Mouse (Mus musculus) spleen, adult 2 months (tissue): ENCODE results near the gene Pcsk4.

Source experiments
- CTCF ChIP-seq: fragments of 200-500 bp; IDR thresholded peaks from 2 replicates; pipeline ENCODE4 v1.5.1; 2011; ENCODE audit warnings: mild to moderate bottlenecking, inconsistent platforms; ENCODE audit not compliant: insufficient read depth, insufficient read length, insufficient replicate concordance; ENCODE audit errors: extremely low read depth
- POLR2A ChIP-seq: fragments of 200-500 bp; IDR thresholded peaks from 2 replicates; pipeline ENCODE4 v1.6.1; 2011; ENCODE audit warnings: low read depth, low read length, inconsistent platforms

DNA sequence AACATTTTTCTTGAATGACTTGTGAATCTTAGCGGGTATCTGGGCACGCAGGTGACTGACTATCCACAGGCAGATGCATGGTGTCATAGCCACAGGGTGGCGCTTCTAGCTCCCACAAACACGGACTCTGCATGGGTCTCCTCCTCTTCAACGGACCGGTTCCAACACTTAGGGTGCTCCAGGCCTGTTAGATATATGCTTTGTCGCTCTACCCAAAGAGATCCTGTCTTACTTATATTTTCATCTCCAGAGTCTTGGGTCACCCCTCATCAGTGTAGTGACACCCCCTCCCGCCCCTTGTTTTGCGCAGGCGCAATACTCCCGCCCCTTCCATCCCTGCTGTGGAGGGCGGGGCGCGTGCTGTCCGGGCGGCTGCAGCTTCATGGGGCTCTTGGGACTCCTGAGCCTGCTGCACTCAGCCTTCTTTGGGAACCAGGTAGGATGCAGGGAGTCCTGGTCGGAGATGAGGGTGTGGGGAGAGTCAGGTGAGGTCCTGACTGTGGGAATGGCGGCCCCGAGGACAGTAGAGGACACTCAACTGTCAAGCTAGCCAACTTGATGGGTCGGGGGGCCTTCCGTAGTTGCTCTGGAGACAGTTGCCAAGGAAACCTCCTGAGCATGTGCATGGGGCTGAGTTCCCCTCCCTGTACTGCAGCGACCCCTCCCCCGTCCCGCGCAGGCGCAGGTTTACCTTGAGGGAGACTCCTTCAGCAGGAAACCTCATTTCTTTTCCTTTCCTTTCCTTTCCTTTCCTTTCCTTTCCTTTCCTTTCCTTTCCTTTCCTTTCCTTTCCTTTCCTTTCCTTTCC lies 33.5 kb downstream of the Pcsk4 start, which contains the start of gene Apc2:
- TF ChIP-seq POLR2A (no peak), CTCF (peak; percentile 62; the same call in 1 of the 2 replicates)
